Mouse (Mus musculus) c-Kit-positive CD71-positive TER-119-positive erythroid progenitor cells, embryonic 14.5 days (primary cell): ENCODE results near the gene Zcchc14.
A peak's percentile ranks its signal among the peaks of the same experiment; 100 is the strongest.
"Not testable (repeated sequence)": the region's sequence is repeated elsewhere in the genome, so short reads cannot be mapped to it uniquely, and the experiment has no call there.

ENCODE experiments used
- DNase-seq: peaks from one replicate; pipeline ENCODE4 v3.0.0-alpha.2; 2013; ENCODE audit warnings: low spot score

Gene Zcchc14

GRCm38 (mm10) chr8:121652774-121653323, at the start of gene Zcchc14:
TSS of gene Zcchc14 (minus strand) at chr8:121652901.
- peak; percentile 20 for DNase-seq

- DNase-seq = no peak
Measured at GRCm38 (mm10) chr8:121699936-121700335, 47.2 kb upstream of the Zcchc14 start.

- DNase-seq = no peak
Measured at GRCm38 (mm10) chr8:121698615-121699101, 46.0 kb upstream of the Zcchc14 start.

- DNase-seq = no peak
Measured at GRCm38 (mm10) chr8:121697735-121698614, 45.3 kb upstream of the Zcchc14 start.

GRCm38 (mm10) chr8:121695585-121696184, 43.0 kb upstream of the Zcchc14 start:
- no peak for DNase-seq

- peak; percentile 13 for DNase-seq
Measured at GRCm38 (mm10) chr8:121694453-121694852, 41.8 kb upstream of the Zcchc14 start.

GRCm38 (mm10) chr8:121688496-121688895, 35.8 kb upstream of the Zcchc14 start:
- DNase-seq = no peak

- DNase-seq = no peak
Measured at GRCm38 (mm10) chr8:121687455-121688161, 34.9 kb upstream of the Zcchc14 start.

- peak; percentile 12 for DNase-seq
Measured at GRCm38 (mm10) chr8:121685419-121685818, 32.7 kb upstream of the Zcchc14 start.

- DNase-seq = no peak
Measured at GRCm38 (mm10) chr8:121683083-121683832, 30.6 kb upstream of the Zcchc14 start.

- no peak for DNase-seq
Measured at GRCm38 (mm10) chr8:121681457-121681856, 28.8 kb upstream of the Zcchc14 start.

GRCm38 (mm10) chr8:121680896-121681295, 28.2 kb upstream of the Zcchc14 start:
- no peak for DNase-seq

GRCm38 (mm10) chr8:121678696-121679095, 26.0 kb upstream of the Zcchc14 start:
- no peak for DNase-seq

- no peak for DNase-seq
Measured at GRCm38 (mm10) chr8:121675701-121676100, 23.0 kb upstream of the Zcchc14 start.

GRCm38 (mm10) chr8:121675161-121675560, 22.5 kb upstream of the Zcchc14 start:
- DNase-seq = no peak

GRCm38 (mm10) chr8:121674524-121674923, 21.8 kb upstream of the Zcchc14 start:
- DNase-seq = no peak

- DNase-seq = no peak
Measured at GRCm38 (mm10) chr8:121673917-121674316, 21.2 kb upstream of the Zcchc14 start.

- DNase-seq = no peak
Measured at GRCm38 (mm10) chr8:121673153-121673552, 20.5 kb upstream of the Zcchc14 start.

GRCm38 (mm10) chr8:121669208-121669607, 16.5 kb upstream of the Zcchc14 start:
- DNase-seq = no peak

GRCm38 (mm10) chr8:121668553-121668952, 15.9 kb upstream of the Zcchc14 start:
- DNase-seq = no peak

GRCm38 (mm10) chr8:121667936-121668500, 15.3 kb upstream of the Zcchc14 start:
- DNase-seq = not testable (repeated sequence)
